Mouse (Mus musculus): ENCODE measurements around the gene Ppp6r1.

DNA sequence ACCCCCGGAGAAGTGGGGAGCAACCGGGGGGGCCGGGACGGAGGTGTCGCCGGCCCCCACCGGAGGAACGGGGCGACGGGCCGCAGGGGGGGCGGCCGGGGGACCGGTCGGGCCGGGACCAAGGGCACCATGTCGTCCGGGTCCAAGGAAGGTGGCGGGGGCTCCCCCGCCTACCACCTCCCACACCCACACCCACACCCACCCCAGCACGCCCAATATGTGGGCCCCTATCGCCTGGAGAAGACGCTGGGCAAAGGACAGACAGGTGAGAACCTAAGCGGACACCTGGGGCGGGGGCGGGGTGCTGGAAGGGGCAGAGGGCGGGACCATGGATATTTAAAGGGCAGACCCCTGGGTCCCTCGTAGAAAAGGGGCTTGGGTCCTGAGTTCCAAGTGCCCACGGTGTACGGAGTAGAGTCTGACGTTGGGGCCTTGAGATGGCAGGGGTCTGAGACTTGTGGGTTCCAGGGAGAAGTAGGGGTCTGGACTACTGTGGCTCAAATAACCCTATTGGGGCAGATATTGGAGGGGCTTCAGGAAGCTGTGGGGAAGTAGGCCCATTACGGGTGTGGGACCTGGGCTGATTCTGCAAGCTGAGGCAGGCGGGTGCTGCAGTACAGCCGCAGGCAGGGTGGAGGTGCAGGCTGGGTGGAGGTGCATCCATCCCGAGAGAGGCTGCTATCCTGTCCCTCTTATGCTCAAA lies 32.3 kb upstream of the Ppp6r1 start:
- TF ChIP-seq POLR2AphosphoS2 (IDR thresholded peaks at IDR 0.05; ENCODE audit: low read length) (no peak), CTCF (IDR thresholded peaks at IDR 0.05 in 2 of 3, conservative IDR thresholded peaks at IDR 0.05 in 1 of 3; ENCODE audit: control insufficient read depth in 1 of 3, insufficient read depth in 1 of 3, low read depth in 2 of 3, low read length in 3 of 3, poor library complexity in 1 of 3, severe bottlenecking in 1 of 3) (no peak), SMC3 (IDR thresholded peaks at IDR 0.05; ENCODE audit: low read depth, low read length) (no peak), POLR2AphosphoS5 (IDR thresholded peaks at IDR 0.05; ENCODE audit: borderline replicate concordance, low read depth, low read length) (no peak), POLR2A (IDR thresholded peaks at IDR 0.05; ENCODE audit: control insufficient read depth in 1 of 2, insufficient read depth in 1 of 2, low read depth in 1 of 2, low read length in 2 of 2, poor library complexity in 1 of 2) (no peak), TBP (IDR thresholded peaks at IDR 0.05; ENCODE audit: low read depth, low read length) (no peak), TCF12 (IDR thresholded peaks at IDR 0.05; ENCODE audit: low read depth, low read length) (no peak), EP300 (IDR thresholded peaks at IDR 0.05; ENCODE audit: low read depth in 1 of 2, low read length in 2 of 2) (no peak), ELF1 (IDR thresholded peaks at IDR 0.05; ENCODE audit: low read depth, low read length) (no peak), RCOR1 (IDR thresholded peaks at IDR 0.05; ENCODE audit: low read depth, low read length) (no peak), ZC3H11A (IDR thresholded peaks at IDR 0.05; ENCODE audit: low read depth, low read length) (no peak)

Data from MEL (cell line).